Mouse (Mus musculus): ENCODE measurements around the gene Ybx1.

Gene Ybx1

GRCm38 (mm10) chr4:119274627-119275026, 19.8 kb downstream of the Ybx1 start:
- peak; percentile 75 to 80 for DNase-seq (ENCODE audit: low spot score in 2 of 2)

- DNase-seq (ENCODE audit: low spot score in 2 of 2): no peak
These were observed 27.8 kb downstream of the Ybx1 start for GRCm38 (mm10) chr4:119266606-119267005.

- peak in 1 of 2 experiments; percentile 42 for DNase-seq (ENCODE audit: low spot score in 2 of 2)
These were observed 30.9 kb downstream of the Ybx1 start for GRCm38 (mm10) chr4:119263459-119263858.

GRCm38 (mm10) chr4:119262483-119262882, 31.9 kb downstream of the Ybx1 start:
- DNase-seq (ENCODE audit: low spot score in 2 of 2): no peak

GRCm38 (mm10) chr4:119261087-119261713, 33.2 kb downstream of the Ybx1 start:
- peak; percentile 40 to 74 for DNase-seq (ENCODE audit: low spot score in 2 of 2)

GRCm38 (mm10) chr4:119259344-119260254, 34.8 kb downstream of the Ybx1 start:
- no peak for DNase-seq (ENCODE audit: low spot score in 2 of 2)

- no peak for DNase-seq (ENCODE audit: low spot score in 2 of 2)
These were observed 37.3 kb downstream of the Ybx1 start for GRCm38 (mm10) chr4:119257083-119257482.

GRCm38 (mm10) chr4:119255351-119255750, 39.1 kb downstream of the Ybx1 start, which contains the start of gene Cldn19:
Gene Cldn19 (plus strand): TSS chr4:119255414.
- no peak for DNase-seq (ENCODE audit: low spot score in 2 of 2)

GRCm38 (mm10) chr4:119254012-119254618, 40.3 kb downstream of the Ybx1 start:
- no peak for DNase-seq (ENCODE audit: low spot score in 2 of 2)

- no peak for DNase-seq (ENCODE audit: low spot score in 2 of 2)
These were observed 42.2 kb downstream of the Ybx1 start for GRCm38 (mm10) chr4:119252025-119252808.

- DNase-seq (ENCODE audit: low spot score in 2 of 2): no peak
These were observed 45.9 kb downstream of the Ybx1 start for GRCm38 (mm10) chr4:119248407-119248965.

- DNase-seq (ENCODE audit: low spot score in 2 of 2): peak; percentile 74 to 78
These were observed 46.8 kb downstream of the Ybx1 start for GRCm38 (mm10) chr4:119247462-119248235.

- no peak for DNase-seq (ENCODE audit: low spot score in 2 of 2)
These were observed 47.6 kb downstream of the Ybx1 start for GRCm38 (mm10) chr4:119246688-119247225.

GRCm38 (mm10) chr4:119245961-119246360, 48.4 kb downstream of the Ybx1 start:
- DNase-seq (ENCODE audit: low spot score in 2 of 2): no peak

GRCm38 (mm10) chr4:119245556-119245955, 48.8 kb downstream of the Ybx1 start:
- peak in 1 of 2 experiments; percentile 34 for DNase-seq (ENCODE audit: low spot score in 2 of 2)

GRCm38 (mm10) chr4:119244468-119245240, 49.8 kb downstream of the Ybx1 start:
- DNase-seq (ENCODE audit: low spot score in 2 of 2): no peak

- DNase-seq (ENCODE audit: low spot score in 2 of 2): no peak
These were observed 51.8 kb downstream of the Ybx1 start for GRCm38 (mm10) chr4:119242571-119242970.

- no peak for DNase-seq (ENCODE audit: low spot score in 2 of 2)
These were observed 52.7 kb downstream of the Ybx1 start for GRCm38 (mm10) chr4:119241664-119242063.

GRCm38 (mm10) chr4:119239181-119239682, 55.2 kb downstream of the Ybx1 start:
- DNase-seq (ENCODE audit: low spot score in 2 of 2): peak; percentile 67 to 70

Measured in heart, adult 9 months (tissue).